Mouse (Mus musculus): ENCODE data around the gene Gfra1. TPM values are rescaled to one million over a fixed set of nuclear protein-coding genes. Genes with fewer than 3 reads are reported as not detected.
A peak's percentile ranks its signal among the peaks of the same experiment; 100 is the strongest.

Gene Gfra1
- total and polyA plus RNA-seq, 3 experiments = not detected

GRCm38 (mm10) chr19:58202627-58203026, 253.1 kb downstream of the Gfra1 start:
- Histone ChIP-seq H3K27me3 (replicated peaks) (no peaks in the 10 kb centered on the region), H3K4me2 (ENCODE audit: insufficient read depth, low read depth, poor library complexity, severe bottlenecking) (no peak overlapping the region), H3K9me3 (replicated peaks; ENCODE audit: low read length) (no peaks in the 10 kb centered on the region), H3K79me2 (replicated peaks; ENCODE audit: control insufficient read depth, extremely low read depth, insufficient read depth, poor library complexity, severe bottlenecking) (no peaks in the 10 kb centered on the region), H3K9ac (ENCODE audit: insufficient read depth, low read depth) (no peak overlapping the region), H3K27ac (ENCODE audit: insufficient read depth, low read depth) (no peak overlapping the region), H3K36me3 (replicated peaks in 1 of 2; ENCODE audit: control insufficient read depth in 1 of 2, insufficient read depth in 1 of 2, low read length in 1 of 2) (no peaks in the 10 kb centered on the region), H3K4me3 (replicated peaks in 1 of 3; ENCODE audit: low read depth in 2 of 3, low read length in 2 of 3, poor library complexity in 1 of 3) (no peak overlapping the region), H3K4me1 (ENCODE audit: control insufficient read depth in 1 of 2, insufficient read depth in 2 of 2) (peaks cover 0 to 11% of the 10 kb centered on the region in 2 experiments; a peak in 2 of 4 replicates)
- dilution Hi-C loops (cut with MboI; ENCODE audit: extremely low pct_ligation_motif_present, extremely low pct_unique_long_range_greater_than_20kb, low sequenced_read_pairs) (no loop called here), in situ Hi-C loops (cut with MboI; ENCODE audit: low pct_ligation_motif_present, low pct_unique_long_range_greater_than_20kb, low sequenced_read_pairs) (no loop called here)
- TF ChIP-seq GABPA (IDR thresholded peaks at IDR 0.05; ENCODE audit: insufficient replicate concordance, low read depth, low read length) (no peak), IRF4 (IDR thresholded peaks at IDR 0.05; ENCODE audit: low read depth, low read length) (0 out of 2 replicates have a peak, but pooled peaks have one; percentile 16), USF2 (conservative IDR thresholded peaks at IDR 0.05; ENCODE audit: low read depth, low read length) (no peak), JUND (conservative IDR thresholded peaks at IDR 0.05; ENCODE audit: low read depth, low read length) (no peak), NELFE (IDR thresholded peaks at IDR 0.05; ENCODE audit: low read depth, low read length) (no peak), E2F4 (IDR thresholded peaks at IDR 0.05; ENCODE audit: insufficient replicate concordance, low read depth, low read length) (no peak), EP300 (IDR thresholded peaks at IDR 0.05; ENCODE audit: low read length) (no peak), SMC3 (IDR thresholded peaks at IDR 0.05; ENCODE audit: low read depth, low read length) (no peak)
- peak; percentile 6 for DNase-seq (ENCODE audit: extremely low read depth)

GRCm38 (mm10) chr19:58199679-58200078, 256.0 kb downstream of the Gfra1 start:
- H3K79me2 ChIP-seq (replicated peaks; ENCODE audit: control insufficient read depth, extremely low read depth, insufficient read depth, poor library complexity, severe bottlenecking) = no peaks in the 10 kb centered on the region
- H3K27me3 ChIP-seq (replicated peaks) = no peaks in the 10 kb centered on the region
- H3K4me1 ChIP-seq (ENCODE audit: control insufficient read depth in 1 of 2, insufficient read depth in 2 of 2) = peaks cover 0 to 16% of the 10 kb centered on the region in 2 experiments; a peak in 2 of 4 replicates
- no peak overlapping the region for H3K4me3 ChIP-seq (replicated peaks in 1 of 3; ENCODE audit: low read depth in 2 of 3, low read length in 2 of 3, poor library complexity in 1 of 3)
- no peak overlapping the region for H3K9ac ChIP-seq (ENCODE audit: insufficient read depth, low read depth)
- TF ChIP-seq ETS1 (conservative IDR thresholded peaks at IDR 0.05; ENCODE audit: low read depth, low read length) (no peak), TCF12 (IDR thresholded peaks at IDR 0.05; ENCODE audit: low read depth, low read length) (no peak), UBTF (IDR thresholded peaks at IDR 0.05; ENCODE audit: low read depth, low read length) (no peak), IRF4 (IDR thresholded peaks at IDR 0.05; ENCODE audit: low read depth, low read length) (no peak), POLR2A (IDR thresholded peaks at IDR 0.05; ENCODE audit: low read depth, low read length) (no peak), ZKSCAN1 (IDR thresholded peaks at IDR 0.05; ENCODE audit: borderline replicate concordance, low read depth, low read length) (no peak), GABPA (IDR thresholded peaks at IDR 0.05; ENCODE audit: insufficient replicate concordance, low read depth, low read length) (no peak), MAZ (IDR thresholded peaks at IDR 0.05; ENCODE audit: low read depth, low read length) (no peak), PAX5 (IDR thresholded peaks at IDR 0.05; ENCODE audit: low read length) (no peak), E2F4 (IDR thresholded peaks at IDR 0.05; ENCODE audit: insufficient replicate concordance, low read depth, low read length) (no peak), MXI1 (IDR thresholded peaks at IDR 0.05; ENCODE audit: low read depth, low read length) (no peak), ZC3H11A (IDR thresholded peaks at IDR 0.05; ENCODE audit: low read depth, low read length) (no peak), RCOR1 (conservative IDR thresholded peaks at IDR 0.05; ENCODE audit: low read depth, low read length) (no peak), MYC (IDR thresholded peaks at IDR 0.05; ENCODE audit: low read depth, low read length) (no peak), RAD21 (IDR thresholded peaks at IDR 0.05; ENCODE audit: low read depth, low read length) (no peak), HCFC1 (IDR thresholded peaks at IDR 0.05; ENCODE audit: low read depth, low read length) (no peak), MEF2A (IDR thresholded peaks at IDR 0.05; ENCODE audit: borderline replicate concordance, low read depth, low read length) (no peak), MAFK (IDR thresholded peaks at IDR 0.05; ENCODE audit: insufficient replicate concordance, low read length) (no peak), KAT2A (IDR thresholded peaks at IDR 0.05; ENCODE audit: insufficient replicate concordance, low read length) (no peak)
- no peak overlapping the region for H3K4me2 ChIP-seq (ENCODE audit: insufficient read depth, low read depth, poor library complexity, severe bottlenecking)
- in situ Hi-C loops (cut with MboI; ENCODE audit: low pct_ligation_motif_present, low pct_unique_long_range_greater_than_20kb, low sequenced_read_pairs) = no loop called here
- H3K27ac ChIP-seq (ENCODE audit: insufficient read depth, low read depth) = no peak overlapping the region
- no peak for DNase-seq (ENCODE audit: extremely low read depth)
- H3K36me3 ChIP-seq (replicated peaks in 1 of 2; ENCODE audit: control insufficient read depth in 1 of 2, insufficient read depth in 1 of 2, low read length in 1 of 2) = no peaks in the 10 kb centered on the region
- no peaks in the 10 kb centered on the region for H3K9me3 ChIP-seq (replicated peaks; ENCODE audit: low read length)
- dilution Hi-C loops (cut with MboI; ENCODE audit: extremely low pct_ligation_motif_present, extremely low pct_unique_long_range_greater_than_20kb, low sequenced_read_pairs) = no loop called here
